Mouse (Mus musculus): Measurements from ENCODE around the gene Igsf9. TPM values are rescaled to one million over a fixed set of nuclear protein-coding genes. Genes with fewer than 3 reads are reported as not detected.
A peak's percentile ranks its signal among the peaks of the same experiment; 100 is the strongest.

The Igsf9 gene
- polyA plus RNA-seq, 1 experiment, result 40.6 TPM

DNA sequence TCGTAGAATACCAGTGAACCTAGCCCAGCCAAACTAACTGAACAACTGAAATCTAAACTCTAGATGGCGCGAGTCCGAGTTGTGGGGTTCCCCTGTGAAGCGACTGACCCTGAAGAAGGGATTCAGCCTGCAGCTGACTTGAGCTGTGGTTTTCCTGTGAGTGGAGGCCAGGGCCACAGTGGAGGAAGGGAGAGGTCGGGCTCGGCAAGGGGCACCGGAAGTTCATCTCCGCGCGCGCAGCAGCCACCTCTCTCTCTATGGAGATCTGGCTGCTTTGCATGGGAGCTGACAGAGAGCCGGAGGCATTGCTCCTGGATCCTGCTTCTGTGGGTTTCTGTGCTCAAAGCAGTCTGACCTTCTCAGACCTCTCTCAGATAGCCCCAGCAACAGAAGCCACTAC is 31.4 kb downstream of the Igsf9 start:
- Histone ChIP-seq H3K4me3 (ENCODE audit: low read depth, low read length) (no peak overlapping the region), H3K9ac (ENCODE audit: low read depth, poor library complexity, severe bottlenecking) (0 out of 2 replicates have a peak overlapping the region, but pooled peaks have one; percentile 23)

DNA sequence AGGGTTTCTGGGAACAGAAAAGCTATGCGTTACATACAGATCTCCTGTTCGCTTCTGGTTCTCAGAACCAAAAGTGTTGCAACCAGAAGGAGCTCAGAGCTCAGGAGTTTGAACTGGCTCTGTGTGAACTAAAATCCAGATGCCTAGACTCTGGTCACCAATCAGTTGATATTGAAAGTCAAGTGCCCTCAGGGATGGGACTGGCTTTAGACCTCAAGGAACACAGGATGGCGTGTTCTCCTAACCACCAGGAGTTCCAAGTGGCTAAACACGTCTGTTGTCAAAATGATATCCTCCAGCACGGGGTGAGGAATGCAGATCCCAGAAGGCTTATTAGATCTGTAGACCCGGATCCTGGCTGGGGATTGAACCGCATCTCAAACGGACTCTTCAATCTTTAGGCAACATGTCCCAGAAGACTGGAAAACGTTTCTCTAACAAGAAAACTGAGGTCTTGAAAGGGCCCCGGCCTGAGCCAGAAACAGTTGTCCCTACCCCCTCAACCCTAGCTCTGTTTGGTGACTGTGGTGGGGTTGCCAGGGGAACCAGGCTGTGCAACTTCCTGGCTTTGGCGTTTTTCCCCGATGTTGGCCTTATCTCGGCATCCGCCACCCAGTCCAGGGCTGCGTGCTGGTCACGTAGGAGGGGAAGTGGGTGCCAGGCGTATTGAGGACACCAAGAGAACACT is 32.1 kb downstream of the Igsf9 start:
- H3K27ac ChIP-seq (ENCODE audit: insufficient read depth, low read length), result no peak overlapping the region
- TF ChIP-seq CTCF (IDR thresholded peaks at IDR 0.05; ENCODE audit: low read depth, low read length) (no peak), POLR2A (IDR thresholded peaks at IDR 0.05; ENCODE audit: insufficient read depth, low read length) (no peak), EP300 (IDR thresholded peaks at IDR 0.05; ENCODE audit: insufficient read depth, low read depth, low read length) (no peak)
- no peaks in the 10 kb centered on the region for H3K36me3 ChIP-seq (ENCODE audit: control insufficient read depth, insufficient read depth, low read length, poor library complexity, severe bottlenecking)
- no peaks in the 10 kb centered on the region for H3K9me3 ChIP-seq (replicated peaks; ENCODE audit: control insufficient read depth, insufficient read depth, low read length, poor library complexity, severe bottlenecking)
- H3K27me3 ChIP-seq (ENCODE audit: control insufficient read depth, insufficient read depth, low read length, poor library complexity, severe bottlenecking), result no peaks in the 10 kb centered on the region
- no peak overlapping the region for H3K4me3 ChIP-seq (ENCODE audit: low read depth, low read length)
- peaks cover 2% of the 10 kb centered on the region for H3K4me1 ChIP-seq (ENCODE audit: control insufficient read depth, insufficient read depth, low read length)
- H3K9ac ChIP-seq (ENCODE audit: low read depth, poor library complexity, severe bottlenecking), result 0 out of 2 replicates have a peak overlapping the region, but pooled peaks have one; percentile 23

More for the DNA sequence above, 31.4 kb downstream of the Igsf9 start:
- Histone ChIP-seq H3K9me3 (replicated peaks; ENCODE audit: control insufficient read depth, insufficient read depth, low read length, poor library complexity, severe bottlenecking) (no peaks in the 10 kb centered on the region), H3K4me1 (ENCODE audit: control insufficient read depth, insufficient read depth, low read length) (peaks cover 2% of the 10 kb centered on the region), H3K27me3 (ENCODE audit: control insufficient read depth, insufficient read depth, low read length, poor library complexity, severe bottlenecking) (no peaks in the 10 kb centered on the region), H3K27ac (ENCODE audit: insufficient read depth, low read length) (no peak overlapping the region), H3K36me3 (ENCODE audit: control insufficient read depth, insufficient read depth, low read length, poor library complexity, severe bottlenecking) (no peaks in the 10 kb centered on the region)
- no peak for TF ChIP-seq EP300 (IDR thresholded peaks at IDR 0.05; ENCODE audit: insufficient read depth, low read depth, low read length)
- TF ChIP-seq CTCF (IDR thresholded peaks at IDR 0.05; ENCODE audit: low read depth, low read length), result peak; percentile 37

GRCm38 (mm10) chr1:172514213-172514529 is 32.6 kb downstream of the Igsf9 start:
- H3K27me3 ChIP-seq (ENCODE audit: control insufficient read depth, insufficient read depth, low read length, poor library complexity, severe bottlenecking), result no peaks in the 10 kb centered on the region
- no peak overlapping the region for H3K9ac ChIP-seq (ENCODE audit: low read depth, poor library complexity, severe bottlenecking)
- no peaks in the 10 kb centered on the region for H3K36me3 ChIP-seq (ENCODE audit: control insufficient read depth, insufficient read depth, low read length, poor library complexity, severe bottlenecking)
- no peak overlapping the region for H3K27ac ChIP-seq (ENCODE audit: insufficient read depth, low read length)
- TF ChIP-seq POLR2A (IDR thresholded peaks at IDR 0.05; ENCODE audit: insufficient read depth, low read length), result no peak
- TF ChIP-seq CTCF (IDR thresholded peaks at IDR 0.05; ENCODE audit: low read depth, low read length), result no peak
- no peak for TF ChIP-seq EP300 (IDR thresholded peaks at IDR 0.05; ENCODE audit: insufficient read depth, low read depth, low read length)
- H3K4me3 ChIP-seq (ENCODE audit: low read depth, low read length), result no peak overlapping the region
- no peaks in the 10 kb centered on the region for H3K9me3 ChIP-seq (replicated peaks; ENCODE audit: control insufficient read depth, insufficient read depth, low read length, poor library complexity, severe bottlenecking)
- peaks cover 2% of the 10 kb centered on the region for H3K4me1 ChIP-seq (ENCODE audit: control insufficient read depth, insufficient read depth, low read length)

DNA sequence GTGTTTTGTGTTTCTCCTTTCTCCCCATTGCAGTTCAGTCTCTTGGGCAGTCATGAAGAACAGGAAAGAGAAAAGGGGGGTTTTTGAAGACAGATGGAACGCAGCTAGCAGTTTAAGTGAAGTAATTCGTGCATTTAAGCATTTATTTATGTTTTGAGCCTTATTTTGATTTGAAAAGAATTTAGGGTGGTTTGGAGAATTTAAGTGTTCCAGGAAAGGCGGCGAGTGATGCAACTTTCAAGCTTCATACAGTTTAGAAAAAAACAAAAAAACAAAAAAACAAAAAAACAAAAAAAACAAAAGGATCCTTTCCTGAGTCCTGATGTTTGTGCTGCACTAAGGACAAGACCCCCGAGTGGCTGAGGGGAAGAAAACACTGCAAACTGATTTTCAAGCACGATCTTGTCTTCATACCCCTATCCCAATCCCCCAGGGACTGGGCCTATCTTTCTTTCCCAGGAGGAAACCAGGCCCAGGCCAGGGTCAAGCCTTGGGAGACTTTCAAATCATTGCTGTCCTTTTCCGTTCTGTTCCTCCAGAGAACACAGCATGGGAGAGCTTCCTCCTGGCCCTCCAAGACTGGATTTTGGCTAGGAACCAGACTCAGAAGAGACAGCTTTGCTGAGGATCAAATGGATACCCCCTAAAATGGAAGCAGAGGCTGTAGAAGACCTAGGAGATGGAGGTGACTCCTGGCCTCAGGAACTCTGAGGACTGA is 33.1 kb downstream of the Igsf9 start:
- Histone ChIP-seq H3K4me1 (ENCODE audit: control insufficient read depth, insufficient read depth, low read length) (peaks cover 2% of the 10 kb centered on the region), H3K36me3 (ENCODE audit: control insufficient read depth, insufficient read depth, low read length, poor library complexity, severe bottlenecking) (no peaks in the 10 kb centered on the region), H3K4me3 (ENCODE audit: low read depth, low read length) (no peak overlapping the region), H3K9ac (ENCODE audit: low read depth, poor library complexity, severe bottlenecking) (no peak overlapping the region), H3K27ac (ENCODE audit: insufficient read depth, low read length) (no peak overlapping the region), H3K27me3 (ENCODE audit: control insufficient read depth, insufficient read depth, low read length, poor library complexity, severe bottlenecking) (no peaks in the 10 kb centered on the region), H3K9me3 (replicated peaks; ENCODE audit: control insufficient read depth, insufficient read depth, low read length, poor library complexity, severe bottlenecking) (no peaks in the 10 kb centered on the region)
- no peak for TF ChIP-seq CTCF (IDR thresholded peaks at IDR 0.05; ENCODE audit: low read depth, low read length)
- TF ChIP-seq POLR2A (IDR thresholded peaks at IDR 0.05; ENCODE audit: insufficient read depth, low read length), result no peak
- no peak for TF ChIP-seq EP300 (IDR thresholded peaks at IDR 0.05; ENCODE audit: insufficient read depth, low read depth, low read length)

- H3K27me3 ChIP-seq (ENCODE audit: control insufficient read depth, insufficient read depth, low read length, poor library complexity, severe bottlenecking), result no peaks in the 10 kb centered on the region
- H3K4me3 ChIP-seq (ENCODE audit: low read depth, low read length), result no peak overlapping the region
- no peaks in the 10 kb centered on the region for H3K36me3 ChIP-seq (ENCODE audit: control insufficient read depth, insufficient read depth, low read length, poor library complexity, severe bottlenecking)
- H3K9ac ChIP-seq (ENCODE audit: low read depth, poor library complexity, severe bottlenecking), result no peak overlapping the region
- H3K4me1 ChIP-seq (ENCODE audit: control insufficient read depth, insufficient read depth, low read length), result no peaks in the 10 kb centered on the region
- H3K9me3 ChIP-seq (replicated peaks; ENCODE audit: control insufficient read depth, insufficient read depth, low read length, poor library complexity, severe bottlenecking), result no peaks in the 10 kb centered on the region
- no peak overlapping the region for H3K27ac ChIP-seq (ENCODE audit: insufficient read depth, low read length)
- TF ChIP-seq POLR2A (IDR thresholded peaks at IDR 0.05; ENCODE audit: insufficient read depth, low read length) (no peak), CTCF (IDR thresholded peaks at IDR 0.05; ENCODE audit: low read depth, low read length) (no peak), EP300 (IDR thresholded peaks at IDR 0.05; ENCODE audit: insufficient read depth, low read depth, low read length) (no peak)
Measured at GRCm38 (mm10) chr1:172515396-172515795, 33.8 kb downstream of the Igsf9 start.

DNA sequence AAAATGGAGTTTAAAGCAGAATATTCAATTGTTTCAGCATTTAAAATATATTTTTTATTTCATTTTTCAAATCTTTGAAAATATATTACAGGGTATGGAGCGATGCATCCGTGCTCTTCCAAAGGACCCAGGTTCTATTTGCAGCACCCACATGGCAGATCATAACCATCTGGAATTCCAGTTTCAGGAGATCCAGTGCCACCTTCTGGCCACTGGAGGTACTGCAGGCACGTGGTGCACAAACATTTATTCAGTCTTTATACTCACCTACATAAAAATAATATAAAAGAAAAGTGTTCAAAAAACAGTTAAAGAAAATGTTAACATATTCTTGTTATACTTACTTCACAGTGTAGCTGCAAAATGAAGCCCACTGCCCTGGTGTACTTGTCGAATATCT is 36.4 kb downstream of the Igsf9 start:
- Histone ChIP-seq H3K36me3 (ENCODE audit: control insufficient read depth, insufficient read depth, low read length, poor library complexity, severe bottlenecking) (no peaks in the 10 kb centered on the region), H3K4me3 (ENCODE audit: low read depth, low read length) (no peak overlapping the region), H3K27ac (ENCODE audit: insufficient read depth, low read length) (no peak overlapping the region), H3K27me3 (ENCODE audit: control insufficient read depth, insufficient read depth, low read length, poor library complexity, severe bottlenecking) (no peaks in the 10 kb centered on the region), H3K9ac (ENCODE audit: low read depth, poor library complexity, severe bottlenecking) (no peak overlapping the region), H3K9me3 (replicated peaks; ENCODE audit: control insufficient read depth, insufficient read depth, low read length, poor library complexity, severe bottlenecking) (no peaks in the 10 kb centered on the region), H3K4me1 (ENCODE audit: control insufficient read depth, insufficient read depth, low read length) (no peaks in the 10 kb centered on the region)
- TF ChIP-seq POLR2A (IDR thresholded peaks at IDR 0.05; ENCODE audit: insufficient read depth, low read length) (no peak), CTCF (IDR thresholded peaks at IDR 0.05; ENCODE audit: low read depth, low read length) (peak; percentile 69)
